Mouse (Mus musculus): ENCODE measurements around the gene Copz1.

The Copz1 gene

DNA sequence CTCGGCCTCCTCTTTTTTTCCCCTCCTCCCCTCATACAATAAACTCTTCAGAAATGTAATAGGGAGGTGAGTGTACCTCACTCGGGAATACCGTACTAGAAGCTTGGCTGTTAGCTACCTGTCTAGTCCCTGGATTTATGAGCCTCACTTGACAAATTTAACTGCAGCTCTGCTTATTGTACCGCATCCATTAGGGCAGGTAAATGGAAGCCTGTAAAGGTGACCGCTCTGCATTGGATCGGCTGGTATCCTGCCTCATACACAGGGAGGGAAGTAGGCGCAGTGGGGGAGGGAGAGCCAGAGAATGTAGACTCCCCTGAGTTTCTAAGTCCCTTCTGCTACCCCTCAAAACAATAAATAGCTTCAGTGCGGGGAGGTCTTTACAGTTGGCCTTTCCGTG lies 18.3 kb downstream of the Copz1 start:
- in situ Hi-C loops (cut with MboI; ENCODE audit: low sequenced_read_pairs): no loop called here

DNA sequence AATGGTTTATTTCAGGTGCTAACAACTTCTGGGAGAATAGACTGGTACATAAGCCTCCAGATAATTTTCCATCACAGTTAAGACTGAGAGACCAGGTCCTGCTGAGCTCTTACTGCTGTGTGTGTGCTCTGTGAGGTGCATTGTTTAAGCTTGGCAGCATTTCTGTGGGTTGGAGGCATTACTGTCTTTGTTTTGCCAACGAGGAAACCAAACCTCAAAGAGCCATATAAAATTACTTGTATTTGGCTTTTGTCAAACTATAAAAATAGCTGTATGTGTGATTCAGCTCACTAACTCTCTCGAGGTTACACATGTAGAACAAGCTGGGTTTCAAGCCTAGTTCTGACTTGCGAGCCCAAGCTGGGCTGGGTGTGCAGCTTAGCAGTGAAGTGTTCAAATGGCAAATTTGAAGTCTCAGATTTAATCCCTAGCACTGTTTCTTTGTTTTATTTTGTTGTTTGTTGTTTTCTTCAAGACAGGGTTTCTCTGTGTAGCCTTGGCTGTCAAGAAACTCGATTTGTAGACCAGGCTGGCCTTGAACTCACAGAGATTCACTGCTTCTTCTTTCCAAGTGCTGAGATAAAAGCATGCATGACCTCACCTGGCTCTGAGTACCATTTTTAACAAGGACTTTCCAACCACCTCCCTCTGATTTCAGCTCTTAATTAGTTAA lies 20.3 kb downstream of the Copz1 start:
- in situ Hi-C loops (cut with MboI; ENCODE audit: low sequenced_read_pairs): no loop called here

DNA sequence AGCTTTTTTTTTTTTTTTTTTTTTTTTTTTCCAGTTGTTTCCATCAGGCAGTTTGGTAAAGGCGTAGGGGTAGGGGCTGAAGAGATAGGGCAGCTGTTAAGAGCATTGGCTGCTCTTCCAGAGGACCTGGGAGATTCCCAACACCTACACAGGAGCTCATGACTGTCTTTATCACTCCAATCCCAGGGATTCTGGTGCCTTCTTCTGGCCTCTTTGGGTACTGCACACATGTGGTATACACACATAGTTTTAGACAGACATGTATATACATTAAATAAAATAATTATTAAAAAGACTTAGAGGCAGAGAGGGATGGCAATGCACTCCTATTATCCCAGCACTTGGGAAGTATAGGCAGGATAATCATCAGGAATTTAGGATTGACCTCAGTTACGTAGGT lies 20.9 kb downstream of the Copz1 start:
- in situ Hi-C loops (cut with MboI; ENCODE audit: low sequenced_read_pairs): no loop called here

DNA sequence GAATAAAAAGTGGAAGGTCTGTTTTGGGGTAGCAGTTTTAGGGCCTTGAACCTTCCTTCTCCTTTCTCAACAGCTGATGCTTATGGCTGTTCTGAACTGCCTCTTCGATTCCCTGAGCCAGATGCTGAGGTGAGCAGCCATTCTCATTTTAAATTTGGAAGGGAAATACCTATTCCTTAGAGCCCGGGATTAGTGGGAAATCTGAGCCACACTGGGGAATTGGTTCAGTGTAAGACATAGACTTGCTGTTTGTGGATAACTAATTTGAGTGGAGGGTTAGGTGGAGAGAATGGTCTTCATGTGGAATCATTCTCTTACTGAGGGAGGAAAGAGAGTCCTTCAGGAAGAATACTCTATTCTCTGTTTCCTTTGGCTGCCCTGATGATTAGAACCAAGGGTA lies 22.1 kb downstream of the Copz1 start:
- in situ Hi-C loops (cut with MboI; ENCODE audit: low sequenced_read_pairs): no loop called here

DNA sequence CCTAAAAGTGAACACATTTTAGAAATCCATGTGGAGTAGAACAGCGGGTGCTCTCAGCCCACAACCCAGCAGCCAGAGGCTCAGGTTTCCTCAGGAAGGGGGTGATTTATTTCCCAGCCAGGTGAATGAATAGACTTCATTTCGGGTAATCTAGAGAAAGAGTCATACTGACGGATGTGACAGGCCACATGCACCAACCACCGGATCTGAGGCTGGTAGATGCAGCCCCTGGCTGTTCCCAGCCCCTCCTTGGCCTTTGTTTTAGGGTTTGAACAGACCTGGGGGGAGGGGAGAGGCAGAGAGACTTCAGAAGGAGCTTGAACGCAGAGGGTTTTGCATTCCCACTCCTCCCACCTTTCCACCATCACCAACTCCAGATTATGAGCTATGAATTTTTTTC lies 23.3 kb downstream of the Copz1 start:
- in situ Hi-C loops (cut with MboI; ENCODE audit: low sequenced_read_pairs): no loop called here

DNA sequence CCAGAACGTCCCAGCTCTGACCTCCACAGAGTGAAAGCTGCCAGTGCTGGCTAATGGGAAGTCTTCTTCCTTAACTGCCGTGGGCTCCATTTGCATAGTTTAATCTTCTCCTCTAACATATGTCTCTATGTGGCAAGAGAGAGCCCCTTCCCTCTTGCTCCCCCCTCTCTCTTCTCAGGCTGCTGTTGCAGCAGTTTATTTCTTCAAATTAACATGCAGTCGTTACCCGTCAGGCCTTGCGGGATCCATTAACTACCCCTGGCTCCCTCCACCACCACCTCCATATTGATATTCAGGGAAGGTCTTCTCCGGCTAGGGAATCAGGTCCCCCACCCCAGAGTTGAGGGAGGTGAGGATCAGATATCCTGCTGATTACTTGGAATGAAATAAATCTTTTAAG lies 24.8 kb downstream of the Copz1 start:
- in situ Hi-C loops (cut with MboI; ENCODE audit: low sequenced_read_pairs): no loop called here

DNA sequence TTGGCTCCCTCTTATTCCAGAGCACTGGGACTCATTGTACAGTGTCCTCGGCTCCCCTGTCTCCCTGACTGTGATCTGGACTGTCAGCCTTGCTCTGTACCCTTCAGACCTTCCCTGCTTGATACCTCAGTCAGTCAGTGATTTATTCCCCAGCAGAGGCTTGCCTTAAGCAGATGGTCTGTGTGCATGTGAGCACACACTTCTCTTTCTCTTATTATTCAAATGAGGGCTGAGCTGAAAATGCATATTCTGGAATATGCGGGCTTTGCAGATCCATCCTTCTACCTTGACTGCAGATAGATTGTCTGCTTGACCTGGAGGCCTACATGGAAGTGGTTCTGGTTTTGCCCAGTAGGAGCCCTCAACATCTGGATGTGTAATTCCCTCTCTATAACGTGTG lies 25.5 kb downstream of the Copz1 start:
- in situ Hi-C loops (cut with MboI; ENCODE audit: low sequenced_read_pairs): no loop called here

DNA sequence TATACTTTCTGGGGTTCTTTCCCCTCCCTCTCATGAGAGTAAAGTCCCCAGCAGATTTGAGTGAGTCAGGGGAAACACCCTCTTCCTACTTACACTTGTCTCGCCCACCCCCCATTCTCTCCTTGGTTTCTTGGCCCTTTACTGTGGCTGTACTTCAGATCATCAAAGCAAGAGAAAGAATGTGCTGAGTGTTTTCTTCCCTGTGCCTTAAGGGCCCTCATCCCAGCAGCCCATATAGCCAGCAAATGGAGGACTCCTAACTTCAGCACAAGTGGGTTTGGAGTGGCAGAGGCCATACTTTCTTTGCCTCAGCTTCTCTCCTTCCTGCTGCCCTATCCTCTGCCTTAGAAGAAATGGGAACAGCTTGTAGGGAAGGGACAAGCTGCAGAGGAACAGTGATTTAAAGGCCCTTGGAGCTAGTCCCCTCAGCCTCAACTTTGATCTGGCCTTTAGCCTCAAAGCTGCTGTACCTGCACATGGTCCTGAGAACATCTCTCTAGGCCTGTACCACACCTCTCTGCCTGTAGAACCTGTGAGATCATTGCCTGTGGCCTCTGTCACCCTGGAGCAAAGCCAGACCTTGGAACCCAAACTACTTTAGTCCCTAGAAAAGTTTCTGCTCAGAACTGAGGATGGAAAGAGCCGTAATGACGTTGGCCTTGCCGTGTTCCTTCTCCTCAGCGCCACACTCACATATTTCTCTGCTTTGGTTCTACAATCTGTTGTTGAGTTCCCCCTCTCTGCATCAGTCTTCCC lies 26.5 kb downstream of the Copz1 start:
- in situ Hi-C loops (cut with MboI; ENCODE audit: low sequenced_read_pairs): no loop called here

DNA sequence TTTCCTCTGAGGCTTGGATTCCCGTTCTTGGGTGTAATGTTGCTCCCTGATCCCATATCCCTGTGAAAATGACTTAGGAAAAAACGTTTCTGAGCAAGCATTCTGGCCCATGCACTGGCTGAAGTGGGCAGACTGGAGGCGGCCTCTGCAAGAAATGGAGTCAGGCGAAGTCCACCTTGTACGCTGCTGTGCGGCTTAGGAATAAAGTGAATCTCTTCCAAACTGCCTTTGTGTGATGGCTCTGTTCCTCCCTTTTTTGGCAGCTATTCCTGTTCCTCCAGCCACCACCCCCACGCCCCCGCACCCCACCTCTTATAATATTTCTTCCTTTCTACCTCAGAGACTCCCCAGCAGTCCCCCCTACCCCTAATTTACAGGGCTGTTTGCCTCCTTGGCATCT lies 27.1 kb downstream of the Copz1 start:
- in situ Hi-C loops (cut with MboI; ENCODE audit: low sequenced_read_pairs): loop anchor here (25.0 kb wide), 1 partner anchor 312 kb away; the partner anchor contains the start of genes Hoxc6, Hoxc8 and Hoxc9

DNA sequence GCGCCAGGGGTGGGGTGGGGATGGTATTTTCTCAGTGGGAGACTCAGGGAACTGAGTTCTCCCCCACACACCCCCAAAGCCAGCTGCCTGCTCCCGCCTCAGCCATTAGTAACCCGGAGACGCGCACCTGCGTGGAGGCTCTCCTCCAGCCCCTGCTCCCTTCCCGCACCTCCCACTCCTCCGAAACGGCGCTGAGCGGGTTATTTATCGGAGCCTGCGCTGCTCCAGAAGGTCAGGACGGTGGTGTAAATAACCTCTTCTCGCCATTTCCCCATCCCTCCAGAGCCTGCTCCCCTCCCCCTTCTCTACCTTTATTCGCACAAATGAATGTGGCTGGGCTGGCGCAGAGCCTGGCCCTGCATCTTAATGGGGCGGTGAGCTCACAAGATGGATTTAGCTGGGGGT lies 27.6 kb downstream of the Copz1 start:
- in situ Hi-C loops (cut with MboI; ENCODE audit: low sequenced_read_pairs): loop anchor here (25.0 kb wide), 1 partner anchor 313 kb away; the partner anchor contains the start of genes Hoxc6, Hoxc8 and Hoxc9

DNA sequence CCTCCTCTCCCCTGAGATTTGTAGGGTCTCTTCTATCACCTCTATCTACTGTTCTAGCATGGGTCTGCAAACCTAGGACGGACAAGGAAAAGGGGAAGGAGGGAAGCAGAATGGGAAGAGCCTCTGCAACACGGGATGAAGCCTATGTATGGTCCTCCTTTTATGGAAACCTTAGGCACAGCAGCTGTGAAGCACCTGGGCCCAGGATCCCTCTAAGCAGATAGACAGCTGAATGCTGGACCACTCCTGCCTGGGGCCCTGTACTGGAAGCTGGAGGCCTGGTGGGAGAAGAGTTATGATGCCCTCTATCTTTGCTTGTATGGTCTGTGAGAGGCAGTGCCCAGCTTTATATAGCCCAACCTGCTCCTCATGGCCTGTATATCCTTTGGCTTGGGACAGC lies 28.0 kb downstream of the Copz1 start:
- in situ Hi-C loops (cut with MboI; ENCODE audit: low sequenced_read_pairs): loop anchor here (25.0 kb wide), 1 partner anchor 313 kb away; the partner anchor contains the start of genes Hoxc6, Hoxc8 and Hoxc9

DNA sequence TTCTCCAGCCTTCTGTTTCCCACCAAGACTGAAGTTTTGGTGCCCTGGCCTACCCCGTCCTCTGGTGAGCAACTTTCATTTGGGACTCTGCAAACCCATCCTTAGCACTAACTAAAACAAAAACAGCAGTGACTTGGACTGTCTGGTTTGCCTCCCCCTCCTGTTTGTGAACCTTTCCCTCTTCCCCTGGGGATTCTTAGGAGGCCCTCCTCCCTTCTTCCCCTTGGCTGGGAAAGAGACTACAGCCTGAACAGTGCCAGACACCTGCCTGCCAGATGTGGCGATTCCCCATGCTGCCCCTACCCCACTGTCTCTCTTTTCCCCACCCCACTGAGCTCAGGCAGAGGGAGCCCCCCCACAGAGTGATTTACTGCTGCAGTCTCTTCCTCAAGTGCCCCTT lies 28.5 kb downstream of the Copz1 start:
- in situ Hi-C loops (cut with MboI; ENCODE audit: low sequenced_read_pairs): loop anchor here (25.0 kb wide), 1 partner anchor 314 kb away; the partner anchor contains the start of genes Hoxc6, Hoxc8 and Hoxc9

DNA sequence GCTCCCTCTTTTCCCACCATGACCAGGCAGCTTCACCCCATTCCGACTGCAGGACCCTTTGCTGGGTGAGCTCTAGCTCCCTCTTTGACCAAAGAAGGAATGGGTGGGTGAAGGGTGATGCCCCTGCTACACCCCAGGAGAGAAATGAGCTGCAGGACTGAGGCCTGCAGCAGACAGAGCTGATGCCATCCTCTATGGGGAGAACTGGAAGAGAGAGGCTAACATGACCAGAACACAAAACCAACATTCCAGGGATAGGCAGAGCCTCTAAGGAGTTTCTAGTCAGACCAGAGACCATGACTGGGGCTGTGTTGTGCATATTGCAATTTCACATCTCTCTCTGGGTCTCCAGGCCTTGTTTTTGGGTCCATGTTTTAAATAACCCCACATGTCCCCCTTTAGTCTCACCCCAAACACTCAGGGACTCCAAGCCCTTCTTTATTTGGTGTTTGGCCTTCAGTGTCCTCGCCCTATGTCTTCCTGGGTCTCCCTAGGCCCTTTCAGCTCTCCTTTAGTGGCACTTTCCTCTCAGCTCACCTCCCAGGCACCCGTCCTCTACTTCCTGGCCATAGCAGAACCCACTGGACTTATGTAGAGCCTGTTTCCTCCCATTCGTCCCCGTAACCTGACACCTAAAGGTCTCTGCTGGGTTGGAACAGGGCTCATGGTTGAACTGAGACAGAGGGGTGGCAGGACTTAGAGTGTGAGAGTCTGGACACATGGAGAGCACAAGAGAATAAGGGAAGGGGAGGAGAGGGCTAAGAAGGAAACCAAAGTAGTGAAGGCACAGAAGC lies 29.2 kb downstream of the Copz1 start:
- in situ Hi-C loops (cut with MboI; ENCODE audit: low sequenced_read_pairs): loop anchor here (25.0 kb wide), 1 partner anchor 314 kb away; the partner anchor contains the start of genes Hoxc6, Hoxc8 and Hoxc9

DNA sequence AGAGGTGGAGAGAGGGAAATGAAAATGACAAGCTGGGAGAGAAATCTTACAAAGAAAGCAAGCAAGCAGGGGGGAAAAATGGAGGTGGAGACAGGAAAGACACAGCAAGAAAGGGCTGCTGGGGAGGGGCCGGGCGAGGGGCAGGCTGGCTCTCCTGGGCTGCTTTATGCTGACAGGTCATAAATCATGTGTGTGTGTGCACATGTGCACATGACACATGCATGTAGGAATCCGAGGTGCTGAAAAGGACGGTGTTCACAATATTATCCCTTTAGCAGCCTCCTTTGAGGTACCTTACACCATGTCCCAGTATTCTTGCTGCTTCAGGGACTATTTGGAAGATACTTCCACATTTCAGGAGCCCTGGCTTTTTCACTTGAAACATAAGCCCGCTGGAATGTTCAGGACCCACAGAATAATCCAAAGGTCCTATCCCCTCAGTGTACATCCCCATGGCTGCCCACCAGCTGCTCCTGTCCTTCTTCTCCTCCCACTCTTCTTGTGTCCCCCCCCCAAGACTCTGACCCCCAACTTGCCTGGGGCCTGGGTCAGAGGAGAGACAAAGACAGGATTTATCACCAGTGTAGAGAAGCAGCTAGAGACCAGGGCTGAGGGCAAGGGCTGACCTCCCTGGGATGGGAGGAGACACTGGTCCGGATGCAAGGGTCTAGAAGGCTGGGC lies 30.0 kb downstream of the Copz1 start:
- in situ Hi-C loops (cut with MboI; ENCODE audit: low sequenced_read_pairs): loop anchor here (25.0 kb wide), 1 partner anchor 315 kb away; the partner anchor contains the start of genes Hoxc6, Hoxc8 and Hoxc9

DNA sequence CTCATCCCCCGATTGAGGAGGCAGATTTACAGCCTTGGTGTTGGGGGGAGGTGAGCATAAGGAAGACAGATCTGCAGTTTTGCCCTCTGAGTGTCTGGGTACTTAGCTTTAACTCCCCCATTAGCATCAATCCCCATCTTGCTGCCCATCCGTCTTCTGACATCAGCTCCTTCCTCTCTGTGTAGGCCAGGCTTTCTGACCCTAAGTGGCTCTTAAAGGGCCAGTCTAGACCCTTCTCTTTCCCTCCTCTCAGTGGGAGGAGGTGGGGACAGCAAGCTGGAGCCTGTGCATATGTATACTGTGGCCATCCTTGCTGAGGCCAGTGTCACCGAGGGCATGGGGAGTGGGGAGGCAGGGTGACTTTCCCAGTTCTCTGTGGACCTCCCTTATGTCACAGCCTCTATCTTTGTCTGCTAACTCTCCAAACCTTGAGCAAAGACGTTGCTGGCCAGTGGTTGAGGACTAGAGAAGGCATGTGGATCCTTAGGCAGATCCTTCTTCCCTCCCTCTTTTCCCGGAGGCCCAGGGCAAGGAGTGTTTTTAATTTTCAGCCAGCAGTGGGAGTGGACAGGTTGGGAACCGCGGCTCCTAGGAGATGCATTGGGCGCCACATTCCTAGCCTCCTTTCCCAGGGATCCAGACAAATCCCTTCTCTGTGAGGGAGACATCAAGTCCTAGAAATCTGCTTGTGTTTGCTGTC lies 31.6 kb downstream of the Copz1 start:
- in situ Hi-C loops (cut with MboI; ENCODE audit: low sequenced_read_pairs): loop anchor here (25.0 kb wide), 1 partner anchor 317 kb away; the partner anchor contains the start of genes Hoxc6, Hoxc8 and Hoxc9

DNA sequence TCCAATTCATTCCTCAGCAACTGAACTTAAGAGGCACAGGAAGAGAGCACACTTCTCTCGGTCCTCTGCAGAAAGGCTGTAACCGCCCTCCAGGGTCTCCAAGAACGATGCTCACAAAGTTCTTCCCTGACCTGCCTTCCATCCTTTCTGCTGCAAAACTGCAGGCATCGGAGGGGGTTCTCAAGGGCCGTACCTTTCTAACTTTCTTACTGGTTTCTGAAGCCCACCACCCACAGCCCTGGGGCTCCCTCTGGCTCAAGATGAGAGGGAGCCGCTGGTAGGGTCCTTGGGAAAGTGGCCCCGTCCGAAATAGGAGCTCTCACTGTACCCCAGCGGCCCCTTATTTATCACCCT lies 32.1 kb downstream of the Copz1 start:
- in situ Hi-C loops (cut with MboI; ENCODE audit: low sequenced_read_pairs): loop anchor here (25.0 kb wide), 1 partner anchor 317 kb away; the partner anchor contains the start of genes Hoxc6, Hoxc8 and Hoxc9

DNA sequence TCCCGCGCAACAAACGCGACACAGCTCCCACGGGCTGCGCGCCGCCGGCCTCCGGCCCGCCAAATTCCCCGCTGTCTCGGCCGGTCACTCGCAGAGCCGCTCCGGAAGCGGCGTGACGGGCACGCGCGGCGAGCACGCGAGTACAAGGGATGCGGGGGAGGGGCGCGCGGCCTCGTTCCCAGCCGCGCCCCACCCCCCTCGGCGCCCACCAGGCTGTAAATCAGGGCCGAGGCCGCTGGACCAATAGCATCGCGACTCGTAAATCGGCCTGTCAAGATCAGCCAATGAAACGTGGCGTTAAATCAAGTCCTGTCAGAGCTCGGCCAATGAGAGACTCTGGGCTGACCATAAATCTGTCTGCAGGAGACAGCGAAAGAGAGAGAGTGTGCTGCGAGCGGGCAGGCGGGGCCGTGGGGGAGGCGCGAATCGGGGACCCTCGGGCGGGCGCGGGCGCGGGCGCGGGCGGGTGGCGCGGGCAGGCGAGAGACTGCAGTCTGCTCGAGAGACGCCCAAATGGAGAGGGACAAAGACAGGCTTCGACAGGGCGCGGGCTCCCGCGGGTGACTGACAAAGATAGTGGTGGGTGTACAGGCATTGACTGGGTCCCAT lies 32.7 kb downstream of the Copz1 start:
- in situ Hi-C loops (cut with MboI; ENCODE audit: low sequenced_read_pairs): loop anchor here (25.0 kb wide), 1 partner anchor 318 kb away; the partner anchor contains the start of genes Hoxc6, Hoxc8 and Hoxc9

DNA sequence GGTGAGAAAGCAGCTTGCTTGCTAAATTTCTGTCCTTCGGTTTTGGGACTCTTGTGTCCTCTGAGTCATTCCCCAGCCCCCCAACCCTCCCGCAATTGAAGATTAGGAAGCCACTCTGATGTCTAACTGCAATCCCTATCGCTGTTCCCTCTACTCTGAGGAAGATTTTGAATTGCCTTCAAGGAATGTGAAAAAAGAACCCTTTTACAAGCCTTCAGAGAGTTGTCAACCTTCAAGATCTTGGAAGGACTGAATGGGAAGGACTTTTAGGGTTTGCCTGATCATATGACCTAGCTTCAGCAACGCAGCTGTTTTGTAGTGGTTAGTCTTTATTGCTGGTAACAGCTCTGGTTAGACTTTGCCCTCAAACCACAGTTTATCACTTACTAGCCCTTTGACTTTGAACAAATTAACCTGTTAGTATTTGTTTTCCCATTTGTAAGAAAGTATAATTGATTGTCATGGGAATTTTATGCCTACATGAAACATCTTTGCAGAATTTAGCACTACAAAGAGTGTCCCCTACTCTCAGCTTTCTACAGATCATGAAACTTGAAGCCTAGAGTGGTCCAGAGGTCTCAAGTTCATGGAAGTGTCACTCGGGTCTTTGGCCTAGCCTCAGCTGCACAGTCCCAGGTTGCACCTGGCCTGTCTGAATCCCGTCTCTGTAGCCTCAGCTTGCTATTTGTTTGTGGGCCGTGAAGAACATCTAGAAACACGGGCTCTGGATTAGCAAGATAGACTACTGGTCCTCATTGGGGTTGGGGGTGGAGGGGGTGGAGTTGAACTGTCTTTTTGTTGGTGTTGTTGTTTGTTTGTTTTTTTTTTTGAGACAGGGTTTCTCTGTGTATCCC lies 33.5 kb downstream of the Copz1 start:
- in situ Hi-C loops (cut with MboI; ENCODE audit: low sequenced_read_pairs): loop anchor here (25.0 kb wide), 1 partner anchor 319 kb away; the partner anchor contains the start of genes Hoxc6, Hoxc8 and Hoxc9
